Mouse (Mus musculus) heart, adult 8-10 months (tissue): ENCODE results near the gene Rcc1. TPM values are rescaled to one million over a fixed set of nuclear protein-coding genes. Genes with fewer than 3 reads are reported as not detected.

Experiments used
- total RNA-seq, 4 experiments: library from RNA; stranded (reverse); gene quantifications; 2 replicates each; pipeline ENCODE4 v1.2.4; 2022

The Rcc1 gene
- total RNA-seq, 4 experiments from 2014 or later = 5.9 to 7.8 (median 7.4) TPM

Other genes starting within 250 kb of the Rcc1 start
- under 1 TPM; 0.09 to 0.28 (median 0.21) TPM for gene Oprd1, start 209.1 kb downstream of the Rcc1 start, total RNA-seq
- gene Ythdf2, start 141.3 kb downstream of the Rcc1 start, total RNA-seq = 10 to 100 TPM; 23.8 to 27.1 (median 26.5) TPM
- 10 to 100 TPM in 1 of 4 experiments, 1 to 10 TPM in 3; 8.6 to 11.5 (median 9.1) TPM for gene Gmeb1, start 92.0 kb downstream of the Rcc1 start, total RNA-seq
- gene Taf12, start 79.2 kb downstream of the Rcc1 start, total RNA-seq = 10 to 100 TPM; 29.4 to 35.8 (median 33.0) TPM
- gene Rab42, start 50.2 kb downstream of the Rcc1 start, total RNA-seq = 1 to 10 TPM in 2 of 4 experiments, under 1 TPM in 1, not detected in 1; 0.59 to 2.6 (median 1.7) TPM
- gene Trnau1ap, start 24.1 kb downstream of the Rcc1 start, total RNA-seq = 10 to 100 TPM; 21.2 to 29.1 (median 23.6) TPM
- gene Phactr4, start 68.9 kb upstream of the Rcc1 start, total RNA-seq = 10 to 100 TPM; 20.7 to 23.9 (median 23.1) TPM
- gene Med18, start 110.3 kb upstream of the Rcc1 start, total RNA-seq = 1 to 10 TPM; 2.5 to 4.7 (median 4.1) TPM
- 1 to 10 TPM; 2.6 to 3.6 (median 3.0) TPM for gene Sesn2, start 156.9 kb upstream of the Rcc1 start, total RNA-seq
- 100 to 1,000 TPM; 262 to 368 (median 320) TPM for gene Atpif1, start 180.1 kb upstream of the Rcc1 start, total RNA-seq
- gene Dnajc8, start 181.9 kb upstream of the Rcc1 start, total RNA-seq = 10 to 100 TPM; 50.4 to 67.2 (median 58.2) TPM
- gene Ptafr, start 210.5 kb upstream of the Rcc1 start, total RNA-seq = 1 to 10 TPM; 1.2 to 1.9 (median 1.3) TPM